In the genomic region with DNA sequence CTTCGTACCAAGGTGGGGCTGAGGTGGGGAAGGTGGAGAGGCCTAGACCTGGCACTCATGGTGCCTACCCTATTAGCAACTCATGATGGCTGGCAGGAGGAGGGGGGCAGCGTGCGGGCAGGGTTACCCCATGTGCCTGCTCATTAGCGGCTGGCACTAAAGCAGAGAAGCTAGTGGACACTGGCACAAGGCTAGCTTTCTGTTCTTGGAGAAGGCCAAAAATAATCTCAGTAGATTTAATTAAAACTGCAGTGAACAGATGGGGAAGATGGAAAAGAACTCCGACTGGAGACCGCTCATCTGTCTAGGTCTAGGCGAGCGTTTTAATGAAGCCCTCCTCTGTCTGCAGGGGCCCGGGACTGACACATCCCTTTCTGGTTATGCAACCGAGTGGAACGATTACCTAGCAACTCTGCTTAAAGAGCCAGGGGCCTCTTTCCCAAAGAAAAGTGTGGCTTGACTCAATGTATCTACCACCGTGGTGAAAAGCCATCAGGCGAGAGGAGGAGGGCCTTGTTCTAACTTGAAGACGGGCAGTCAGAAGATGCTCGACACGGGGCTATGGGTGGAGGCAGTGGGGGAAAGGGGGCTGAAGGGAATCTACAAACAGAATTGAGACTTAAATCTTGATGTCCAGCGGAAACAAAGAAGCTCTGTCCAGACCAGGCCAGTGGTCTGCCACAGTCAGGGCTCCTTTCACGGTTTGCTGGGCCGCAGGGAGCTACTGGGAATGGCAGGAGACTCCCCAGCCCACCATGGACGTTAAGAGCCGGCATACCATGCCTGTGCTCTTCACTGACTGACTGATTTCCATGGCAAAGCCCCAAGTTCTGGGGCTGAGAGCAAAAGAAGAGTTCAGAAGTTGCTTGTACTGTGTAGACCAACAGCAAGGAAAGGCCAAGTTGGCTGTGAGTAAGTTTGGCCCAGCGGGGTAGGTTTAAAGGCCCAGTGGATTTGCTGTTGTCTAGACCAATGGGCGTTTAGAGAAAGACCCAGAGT, we compare ENCODE assay signal across 8 mouse cellular contexts.
DNase-seq lines count a peak whose midpoint lies in the region; ATAC-seq and TF ChIP-seq lines count a peak whose summit lies in the region.

No protein-coding gene starts in this region.

- no peak overlapping the region for H3K27ac ChIP-seq in cerebellum, adult 2 months (ENCODE audit: insufficient read depth, low read length)
- H3K27ac ChIP-seq in forebrain, embryonic 10.5 days: peak overlapping the region; percentile 78
- peak overlapping the region; percentile 75 for H3K27ac ChIP-seq in hindbrain, embryonic 11.5 days (ENCODE audit: low read depth, low read length)
- peak overlapping the region; percentile 39; the same call in 1 of the 2 replicates for H3K27ac ChIP-seq in midbrain, embryonic 16.5 days (ENCODE audit: low read length)

- H3K4me1 ChIP-seq in cerebellum, adult 2 months (ENCODE audit: control insufficient read depth, insufficient read depth, low read length): peaks cover 12% of the 10 kb centered on the region
- peaks cover 77% of the 10 kb centered on the region for H3K4me1 ChIP-seq in forebrain, embryonic 10.5 days
- peaks cover 31% of the 10 kb centered on the region for H3K4me1 ChIP-seq in hindbrain, embryonic 11.5 days (replicated peaks; ENCODE audit: control insufficient read depth, insufficient read depth, low read length)
- peaks cover 36% of the 10 kb centered on the region for H3K4me1 ChIP-seq in midbrain, embryonic 16.5 days (ENCODE audit: control insufficient read depth, insufficient read depth, low read length)

- peak; percentile 78 for ATAC-seq in hindbrain, embryonic 11.5 days (ENCODE audit: low FRiP score)
- ATAC-seq in midbrain, embryonic 16.5 days: peak; percentile 83

- peak; percentile 43 to 55 for DNase-seq in cerebellum, adult 2 months
- DNase-seq in forebrain, embryonic 10.5 days (ENCODE audit: extremely low spot score, low spot score): peak; percentile 68
- DNase-seq in hindbrain, embryonic 11.5 days (ENCODE audit: low spot score): peak; percentile 75
- peak; percentile 75 for DNase-seq in layer of hippocampus, adult 9-11 months
- DNase-seq in adrenal gland, adult 2 months: no peak
- DNase-seq in thymus, postnatal 10 days (ENCODE audit: low spot score in 2 of 2): no peak
- DNase-seq in thymus, postnatal 4 days: no peak

- no peaks in the 10 kb centered on the region for H3K9me3 ChIP-seq in forebrain, embryonic 10.5 days
- no peaks in the 10 kb centered on the region for H3K9me3 ChIP-seq in hindbrain, embryonic 11.5 days (ENCODE audit: control insufficient read depth, low read length)
- H3K9me3 ChIP-seq in midbrain, embryonic 16.5 days (replicated peaks; ENCODE audit: control insufficient read depth, low read length, poor library complexity, severe bottlenecking): no peaks in the 10 kb centered on the region

- no peak for TF ChIP-seq CTCF in cerebellum, adult 2 months (IDR thresholded peaks at IDR 0.05; ENCODE audit: borderline replicate concordance, insufficient read depth, low read depth, low read length)

- H3K4me3 ChIP-seq in cerebellum, adult 2 months (replicated peaks; ENCODE audit: insufficient read depth, low read depth, low read length): no peak overlapping the region
- peak overlapping the region; percentile 22; the same call in 1 of the 2 replicates for H3K4me3 ChIP-seq in forebrain, embryonic 10.5 days
- no peak overlapping the region for H3K4me3 ChIP-seq in hindbrain, embryonic 11.5 days (ENCODE audit: low read depth, low read length)
- no peak overlapping the region for H3K4me3 ChIP-seq in midbrain, embryonic 16.5 days (ENCODE audit: low read depth, low read length)

- WGBS in cerebellum, adult 2 months: 62% methylated on average over 23 of the region's 23 CpGs
- 24% methylated on average over 23 of the region's 23 CpGs for WGBS in forebrain, embryonic 10.5 days
- WGBS in hindbrain, embryonic 11.5 days: 26% methylated on average over 23 of the region's 23 CpGs
- 20% methylated on average over 23 of the region's 23 CpGs for WGBS in midbrain, embryonic 16.5 days

- no peaks in the 10 kb centered on the region for H3K36me3 ChIP-seq in forebrain, embryonic 10.5 days (replicated peaks)
- no peaks in the 10 kb centered on the region for H3K36me3 ChIP-seq in hindbrain, embryonic 11.5 days (ENCODE audit: control insufficient read depth, insufficient read depth, low read length)
- no peaks in the 10 kb centered on the region for H3K36me3 ChIP-seq in midbrain, embryonic 16.5 days (ENCODE audit: control insufficient read depth, insufficient read depth, low read length)

- no peak for TF ChIP-seq POLR2A in cerebellum, adult 2 months (IDR thresholded peaks at IDR 0.05; ENCODE audit: borderline replicate concordance, insufficient read depth, low read length)

- no peaks in the 10 kb centered on the region for H3K27me3 ChIP-seq in cerebellum, adult 2 months (ENCODE audit: control insufficient read depth, insufficient read depth, low read length)
- peaks cover 90% of the 10 kb centered on the region for H3K27me3 ChIP-seq in forebrain, embryonic 10.5 days (ENCODE audit: poor library complexity, severe bottlenecking)
- H3K27me3 ChIP-seq in hindbrain, embryonic 11.5 days (ENCODE audit: control insufficient read depth, insufficient read depth, low read length): peaks cover 12% of the 10 kb centered on the region
- H3K27me3 ChIP-seq in midbrain, embryonic 16.5 days (ENCODE audit: control insufficient read depth, insufficient read depth, low read depth, low read length): no peaks in the 10 kb centered on the region

- H3K4me2 ChIP-seq in hindbrain, embryonic 11.5 days (replicated peaks; ENCODE audit: low read depth, low read length): peak overlapping the region; percentile 19; the same call in 1 of the 2 replicates
- H3K4me2 ChIP-seq in midbrain, embryonic 16.5 days (ENCODE audit: low read length): no peak overlapping the region; the same call in 1 of the 2 replicates

- H3K9ac ChIP-seq in hindbrain, embryonic 11.5 days (ENCODE audit: low read depth, low read length): no peak overlapping the region
- H3K9ac ChIP-seq in midbrain, embryonic 16.5 days (ENCODE audit: low read depth, low read length): no peak overlapping the region

Comparison
In these comparisons a context has a peak if more than half of its experiments do, and no peak if none do; other contexts are left out.
1. DNase-seq: peak in cerebellum, adult 2 months (2 of 2), forebrain, embryonic 10.5 days (single experiment), hindbrain, embryonic 11.5 days (single experiment) and layer of hippocampus, adult 9-11 months (single experiment); none in adrenal gland, adult 2 months (single experiment), thymus, postnatal 10 days (0 of 2) and thymus, postnatal 4 days (single experiment).